Mouse (Mus musculus) ES-Bruce4 (cell line): ENCODE data around the gene Gaa. TPM values are rescaled to one million over a fixed set of nuclear protein-coding genes. Genes with fewer than 3 reads are reported as not detected.

Source experiments
- H3K27ac ChIP-seq: 2 replicates; pipeline ENCODE4 v1.5.1; 2012; ENCODE audit warnings: low read length, inconsistent platforms; ENCODE audit not compliant: insufficient read depth
- H3K27me3 ChIP-seq: 2 replicates; pipeline ENCODE4 v1.6.1; 2012; ENCODE audit warnings: mild to moderate bottlenecking, low read length, inconsistent platforms; ENCODE audit not compliant: control insufficient read depth, poor library complexity, insufficient read depth, severe bottlenecking
- H3K36me3 ChIP-seq: 2 replicates; pipeline ENCODE4 v1.6.1; 2012; ENCODE audit warnings: inconsistent platforms, mild to moderate bottlenecking, low read length, moderate library complexity; ENCODE audit not compliant: control insufficient read depth, poor library complexity, insufficient read depth, severe bottlenecking
- H3K4me1 ChIP-seq: one replicate; pipeline ENCODE4 v1.8.1; 2011; ENCODE audit warnings: low read length; ENCODE audit not compliant: control insufficient read depth, insufficient read depth
- H3K4me3 ChIP-seq: 2 replicates; pipeline ENCODE4 v1.5.1; 2011; ENCODE audit warnings: low read depth, mild to moderate bottlenecking, low read length
- H3K9ac ChIP-seq: 2 replicates; pipeline ENCODE4 v1.6.1; 2012; ENCODE audit warnings: low read depth, mild to moderate bottlenecking, inconsistent platforms; ENCODE audit not compliant: poor library complexity, severe bottlenecking
- H3K9me3 ChIP-seq: replicated peaks from 2 replicates; pipeline ENCODE4 v1.6.1; 2012; ENCODE audit warnings: mild to moderate bottlenecking, low read length, inconsistent platforms; ENCODE audit not compliant: control insufficient read depth, poor library complexity, insufficient read depth, severe bottlenecking
- CTCF ChIP-seq: IDR thresholded peaks from one replicate; pipeline ENCODE4 v1.8.1; 2011; ENCODE audit warnings: low read depth, low read length
- EP300 ChIP-seq: IDR thresholded peaks from 2 replicates; pipeline ENCODE4 v1.6.1; 2011; ENCODE audit warnings: low read depth, low read length; ENCODE audit not compliant: insufficient read depth
- POLR2A ChIP-seq: IDR thresholded peaks from one replicate; pipeline ENCODE4 v1.8.1; 2011; ENCODE audit warnings: low read length; ENCODE audit not compliant: insufficient read depth
- polyA plus RNA-seq: library from polyadenylated mRNA; stranded (reverse); fragments of >200 nt; gene quantifications from 2 replicates; pipeline ENCODE4 v1.2.4, GENCODE M21; 2011; ENCODE audit warnings: low read depth; ENCODE audit not compliant: missing spikeins, insufficient read depth, insufficient read length

Gene Gaa
- polyA plus RNA-seq, 1 experiment, result 42.3 TPM

- Histone ChIP-seq H3K27ac (no peak overlapping the region), H3K9me3 (no peaks in the 10 kb centered on the region), H3K4me3 (peak overlapping the region; percentile 83), H3K36me3 (peaks cover 42% of the 10 kb centered on the region), H3K9ac (peak overlapping the region; percentile 93), H3K27me3 (no peaks in the 10 kb centered on the region), H3K4me1 (no peaks in the 10 kb centered on the region)
- TF ChIP-seq EP300 (no peak), CTCF (no peak), POLR2A (no peak)
Observed at GRCm38 (mm10) chr11:119298917-119299316, 31.2 kb downstream of the Gaa start.

- TF ChIP-seq CTCF, result no peak
- peak; percentile 46 for TF ChIP-seq POLR2A
- TF ChIP-seq EP300, result 0 out of 2 replicates have a peak, but pooled peaks have one; percentile 6
Observed at GRCm38 (mm10) chr11:119299391-119300245, 31.9 kb downstream of the Gaa start, which contains the start of gene Eif4a3. Gene Eif4a3 (minus strand): TSS chr11:119300089.

GRCm38 (mm10) chr11:119300246-119300935, 32.7 kb downstream of the Gaa start:
- Histone ChIP-seq H3K27me3 (no peaks in the 10 kb centered on the region), H3K9ac (peak overlapping the region; percentile 93)
- no peak for TF ChIP-seq CTCF
- TF ChIP-seq EP300, result no peak
- TF ChIP-seq POLR2A, result no peak

More at GRCm38 (mm10) chr11:119299391-119300245, 31.9 kb downstream of the Gaa start, which contains the start of gene Eif4a3:
- Histone ChIP-seq H3K4me3 (peak within 1 kb of the TSS; percentile 87), H3K27me3 (no peaks in the 10 kb centered on the region), H3K4me1 (no peaks in the 10 kb centered on the region), H3K9me3 (no peaks in the 10 kb centered on the region), H3K27ac (peak within 1 kb of the TSS; percentile 28; the same call in 1 of the 2 replicates), H3K36me3 (peaks cover 35% of the 10 kb centered on the region), H3K9ac (peak within 1 kb of the TSS; percentile 93)

GRCm38 (mm10) chr11:119300986-119301385, 33.3 kb downstream of the Gaa start:
- Histone ChIP-seq H3K27ac (no peak overlapping the region), H3K36me3 (peaks cover 22% of the 10 kb centered on the region), H3K9ac (peak overlapping the region; percentile 93; the same call in 1 of the 2 replicates), H3K4me3 (no peak overlapping the region), H3K4me1 (no peaks in the 10 kb centered on the region), H3K27me3 (no peaks in the 10 kb centered on the region), H3K9me3 (no peaks in the 10 kb centered on the region)
- TF ChIP-seq CTCF, result no peak

More at GRCm38 (mm10) chr11:119300246-119300935, 32.7 kb downstream of the Gaa start:
- Histone ChIP-seq H3K4me1 (no peaks in the 10 kb centered on the region), H3K9me3 (no peaks in the 10 kb centered on the region), H3K36me3 (peaks cover 27% of the 10 kb centered on the region), H3K27ac (peak overlapping the region; percentile 28; the same call in 1 of the 2 replicates), H3K4me3 (peak overlapping the region; percentile 87)

GRCm38 (mm10) chr11:119304904-119305712, 37.4 kb downstream of the Gaa start:
- Histone ChIP-seq H3K27me3 (no peaks in the 10 kb centered on the region), H3K4me3 (peak overlapping the region; percentile 21), H3K36me3 (no peaks in the 10 kb centered on the region), H3K4me1 (no peaks in the 10 kb centered on the region), H3K9me3 (no peaks in the 10 kb centered on the region), H3K27ac (no peak overlapping the region), H3K9ac (no peak overlapping the region)
- TF ChIP-seq CTCF (peak; percentile 57), POLR2A (no peak), EP300 (no peak)
